Mouse (Mus musculus) heart, postnatal 0 days (tissue): ENCODE data around the gene Rnf43.

ENCODE experiments used
- CTCF ChIP-seq: IDR thresholded peaks from 2 replicates; pipeline ENCODE4 v1.5.1; 2016; ENCODE audit warnings: antibody characterized with exemption, control low read depth, low read depth
- EP300 ChIP-seq: IDR thresholded peaks from 2 replicates; pipeline ENCODE4 v1.6.1; 2016; ENCODE audit warnings: antibody characterized with exemption, low read depth

DNA sequence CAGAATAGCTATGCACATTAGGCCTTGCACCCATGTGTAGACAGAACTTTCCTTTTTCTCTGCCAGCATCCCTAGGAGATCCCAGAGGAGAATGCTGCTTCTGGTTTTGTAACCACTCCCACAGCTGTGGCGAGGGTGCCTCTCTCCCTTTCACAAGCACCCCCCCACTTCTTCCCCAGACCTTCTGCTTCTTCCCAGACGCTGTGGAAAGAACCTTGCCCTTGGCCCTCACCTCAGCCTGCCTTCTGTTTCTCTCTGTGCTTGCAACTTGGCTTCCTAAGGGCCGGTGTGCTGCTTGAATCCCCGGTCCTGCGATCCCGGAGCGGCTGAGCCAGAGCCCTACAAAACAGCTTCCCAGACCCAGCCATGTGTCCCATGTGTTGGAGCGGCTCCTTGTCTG, 88.5 kb downstream of the Rnf43 start:
- TF ChIP-seq CTCF (no peak), EP300 (no peak)
